Mouse (Mus musculus): Measurements from ENCODE around the gene Dnah2. TPM values are rescaled to one million over a fixed set of nuclear protein-coding genes. Genes with fewer than 3 reads are reported as not detected.

The Dnah2 gene
- total RNA-seq, 2 experiments from 2014 or later, result 3.9 to 4.3 TPM

Small RNA genes within 50 kb of the gene (microRNA-seq; reads per million reads assigned to microRNA genes)
- 0 reads per million in 2 experiments for gene Gm27493

Other genes starting within 250 kb of the Dnah2 start
- gene Cntrob, start 225.3 kb downstream of the Dnah2 start, total RNA-seq (2021), result 10 to 100 TPM; 13.5 to 14.1 TPM
- 10 to 100 TPM; 51.4 to 59.8 TPM for gene Trappc1, start 225.1 kb downstream of the Dnah2 start, total RNA-seq (2021)
- 10 to 100 TPM; 21.0 to 25.8 TPM for gene Kcnab3, start 222.9 kb downstream of the Dnah2 start, total RNA-seq (2021)
- gene Rnf227, start 208.6 kb downstream of the Dnah2 start, total RNA-seq (2021), result 100 to 1,000 TPM; 124 to 132 TPM
- 100 to 1,000 TPM; 531 to 556 TPM for gene Chd3, start 179.7 kb downstream of the Dnah2 start, total RNA-seq (2021)
- gene Naa38, start 153.6 kb downstream of the Dnah2 start, total RNA-seq (2021), result 100 to 1,000 TPM; 107 to 123 TPM
- gene Cyb5d1, start 153.5 kb downstream of the Dnah2 start, total RNA-seq (2021), result 10 to 100 TPM; 47.8 to 51.2 TPM
- gene Tmem88, start 150.9 kb downstream of the Dnah2 start, total RNA-seq (2021), result 1 to 10 TPM; 2.5 to 2.7 TPM
- gene Kdm6b, start 135.4 kb downstream of the Dnah2 start, total RNA-seq (2021), result 10 to 100 TPM; 35.7 to 39.3 TPM
- gene Efnb3, start 11.1 kb upstream of the Dnah2 start, total RNA-seq (2021), result 100 to 1,000 TPM; 126 to 137 TPM
- 10 to 100 TPM; 14.3 to 14.8 TPM for gene Wrap53, start 31.1 kb upstream of the Dnah2 start, total RNA-seq (2021)
- 10 to 100 TPM; 25.5 to 26.9 TPM for gene Trp53, start 31.2 kb upstream of the Dnah2 start, total RNA-seq (2021)
- 100 to 1,000 TPM; 402 to 407 TPM for gene Atp1b2, start 56.8 kb upstream of the Dnah2 start, total RNA-seq (2021)
- not detected for gene Shbg, start 68.8 kb upstream of the Dnah2 start, total RNA-seq (2021)
- 10 to 100 TPM in 1 of 2 experiments, 1 to 10 TPM in 1; 9.5 to 12.1 TPM for gene Sat2, start 72.9 kb upstream of the Dnah2 start, total RNA-seq (2021)
- gene Fxr2, start 83.9 kb upstream of the Dnah2 start, total RNA-seq (2021), result 100 to 1,000 TPM; 139 to 142 TPM
- gene Sox15, start 106.2 kb upstream of the Dnah2 start, total RNA-seq (2021), result not detected
- gene Mpdu1, start 113.5 kb upstream of the Dnah2 start, total RNA-seq (2021), result 10 to 100 TPM; 56.2 to 60.3 TPM
- 10 to 100 TPM; 13.1 to 13.8 TPM for gene Cd68, start 117.0 kb upstream of the Dnah2 start, total RNA-seq (2021)
- 100 to 1,000 TPM; 325 to 357 TPM for gene Eif4a1, start 123.3 kb upstream of the Dnah2 start, total RNA-seq (2021)
- gene Senp3, start 133.0 kb upstream of the Dnah2 start, total RNA-seq (2021), result 10 to 100 TPM; 96.1 to 97.5 TPM
- gene Tnfsf13, start 136.7 kb upstream of the Dnah2 start, total RNA-seq (2021), result 1 to 10 TPM; 1.9 to 2.0 TPM
- 10 to 100 TPM; 11.4 to 12.4 TPM for gene Tnfsf12, start 146.7 kb upstream of the Dnah2 start, total RNA-seq (2021)
- gene Tnfsfm13, start 147.0 kb upstream of the Dnah2 start, total RNA-seq (2021), result 1 to 10 TPM; 1.2 to 1.6 TPM
- gene Polr2a, start 209.5 kb upstream of the Dnah2 start, total RNA-seq (2021), result 10 to 100 TPM; 55.6 to 55.9 TPM
- not detected for gene Slc35g3, start 212.9 kb upstream of the Dnah2 start, total RNA-seq (2021)
- gene Zbtb4, start 216.8 kb upstream of the Dnah2 start, total RNA-seq (2021), result 100 to 1,000 TPM; 147 to 152 TPM
- gene Chrnb1, start 246.8 kb upstream of the Dnah2 start, total RNA-seq (2021), result 1 to 10 TPM in 1 of 2 experiments, under 1 TPM in 1; 0.52 to 1.0 TPM